Mouse (Mus musculus) megakaryocyte, embryonic 14.5 days (primary cell): ENCODE measurements at regions not wholly inside any gene's neighbourhood (a gene's known extent, or its start where the extent isn't known, plus 50 kb on each side); places are given as distances from the start of the nearest gene placed in this dataset.

Experiments
- H3K27me3 ChIP-seq: replicated peaks from 2 replicates; pipeline ENCODE3; 2012; ENCODE audit warnings: inconsistent platforms
- H3K36me3 ChIP-seq: replicated peaks from 2 replicates; pipeline ENCODE3; 2012; ENCODE audit warnings: low read length, inconsistent platforms, mixed read lengths
- H3K4me1 ChIP-seq: 2 replicates; pipeline ENCODE4 v1.6.1; 2012; ENCODE audit warnings: inconsistent platforms
- H3K4me3 ChIP-seq: replicated peaks from 2 replicates; pipeline ENCODE3; 2012; ENCODE audit warnings: moderate library complexity, mild to moderate bottlenecking, inconsistent platforms
- H3K9me3 ChIP-seq: 2 replicates; pipeline ENCODE4 v1.6.1; 2012; ENCODE audit warnings: inconsistent platforms
- FLI1 ChIP-seq: IDR thresholded peaks from 2 replicates; pipeline ENCODE4 v1.6.1; 2012; ENCODE audit warnings: low read length, inconsistent platforms, mixed read lengths
- GATA1 ChIP-seq: IDR thresholded peaks from 3 replicates; pipeline ENCODE4 v1.6.1; 2012; ENCODE audit warnings: mixed read lengths, low read length, inconsistent platforms, borderline replicate concordance

DNA sequence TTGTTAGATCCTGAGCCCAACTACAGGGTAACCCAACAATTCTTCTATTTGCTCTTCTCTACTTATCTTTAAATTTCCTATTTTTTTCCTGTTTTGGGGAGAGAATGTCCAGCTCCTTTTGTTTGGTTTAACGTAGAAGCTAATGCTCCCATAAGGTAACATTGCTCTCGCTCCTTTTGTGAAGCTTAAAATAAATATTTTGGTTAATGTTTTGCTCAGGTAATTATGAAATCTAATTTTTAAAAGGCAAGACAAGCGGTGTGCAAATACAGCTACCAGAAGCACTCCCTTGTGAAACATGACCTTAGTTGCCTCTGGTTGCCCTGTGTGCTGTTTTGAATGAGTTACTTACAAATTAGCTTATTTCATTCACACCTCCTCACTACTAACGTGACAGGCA lies 169.0 kb upstream of the Zic4 start:
- no peak overlapping the region for H3K4me3 ChIP-seq
- H3K4me1 ChIP-seq, result no peaks in the 10 kb centered on the region
- H3K36me3 ChIP-seq, result no peaks in the 10 kb centered on the region
- H3K27me3 ChIP-seq, result no peaks in the 10 kb centered on the region
- 0 out of 2 replicates have a peak, but pooled peaks cover 2% of the 10 kb centered on the region for H3K9me3 ChIP-seq
- TF ChIP-seq FLI1 (no peak), GATA1 (no peak)

DNA sequence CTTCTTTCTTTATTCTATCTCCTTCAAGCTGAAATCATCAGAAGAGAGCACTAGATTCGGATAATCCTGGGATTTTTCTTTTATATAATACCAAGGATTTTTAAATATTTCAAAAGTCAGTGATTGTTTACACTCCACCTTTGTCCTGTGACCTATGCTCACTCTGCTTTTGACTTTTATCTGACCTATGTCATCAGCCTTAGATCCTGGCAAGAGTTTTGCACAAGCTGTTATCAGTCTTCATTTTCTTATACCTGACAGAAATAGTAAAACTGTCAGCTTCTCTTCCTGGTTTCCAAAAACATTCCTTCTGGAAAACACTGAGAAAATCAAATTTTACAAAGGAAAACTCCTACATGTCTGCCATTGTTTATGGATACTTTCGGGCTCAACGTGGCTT lies 168.3 kb upstream of the Zic4 start:
- no peaks in the 10 kb centered on the region for H3K27me3 ChIP-seq
- H3K4me3 ChIP-seq, result no peak overlapping the region
- 0 out of 2 replicates have a peak, but pooled peaks cover 2% of the 10 kb centered on the region for H3K9me3 ChIP-seq
- TF ChIP-seq FLI1 (no peak), GATA1 (no peak)
- no peaks in the 10 kb centered on the region for H3K36me3 ChIP-seq
- H3K4me1 ChIP-seq, result no peaks in the 10 kb centered on the region

DNA sequence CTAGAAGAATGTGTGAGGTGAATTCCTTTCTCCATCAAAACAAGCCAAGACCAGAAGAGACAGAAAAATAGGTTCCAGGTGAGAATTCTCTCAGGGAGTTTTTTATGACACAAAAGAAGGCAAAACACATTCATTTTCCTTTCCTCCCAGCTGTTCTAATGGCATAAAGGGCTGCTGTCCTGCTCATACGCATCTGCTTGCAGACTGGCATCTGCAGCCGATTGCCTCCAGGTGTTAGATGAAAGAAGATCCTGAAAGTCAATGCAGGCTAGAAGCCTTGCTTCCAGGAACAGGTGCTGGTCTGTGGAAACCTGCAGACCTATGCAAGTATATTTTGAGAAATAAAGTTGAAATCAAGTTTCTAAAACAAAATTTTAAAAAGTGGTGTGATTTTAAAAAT lies 154.9 kb upstream of the Zic4 start:
- Histone ChIP-seq H3K9me3 (peaks cover 5% of the 10 kb centered on the region), H3K4me1 (no peaks in the 10 kb centered on the region), H3K4me3 (no peak overlapping the region), H3K36me3 (no peaks in the 10 kb centered on the region), H3K27me3 (no peaks in the 10 kb centered on the region)
- TF ChIP-seq FLI1, result no peak
- no peak for TF ChIP-seq GATA1

DNA sequence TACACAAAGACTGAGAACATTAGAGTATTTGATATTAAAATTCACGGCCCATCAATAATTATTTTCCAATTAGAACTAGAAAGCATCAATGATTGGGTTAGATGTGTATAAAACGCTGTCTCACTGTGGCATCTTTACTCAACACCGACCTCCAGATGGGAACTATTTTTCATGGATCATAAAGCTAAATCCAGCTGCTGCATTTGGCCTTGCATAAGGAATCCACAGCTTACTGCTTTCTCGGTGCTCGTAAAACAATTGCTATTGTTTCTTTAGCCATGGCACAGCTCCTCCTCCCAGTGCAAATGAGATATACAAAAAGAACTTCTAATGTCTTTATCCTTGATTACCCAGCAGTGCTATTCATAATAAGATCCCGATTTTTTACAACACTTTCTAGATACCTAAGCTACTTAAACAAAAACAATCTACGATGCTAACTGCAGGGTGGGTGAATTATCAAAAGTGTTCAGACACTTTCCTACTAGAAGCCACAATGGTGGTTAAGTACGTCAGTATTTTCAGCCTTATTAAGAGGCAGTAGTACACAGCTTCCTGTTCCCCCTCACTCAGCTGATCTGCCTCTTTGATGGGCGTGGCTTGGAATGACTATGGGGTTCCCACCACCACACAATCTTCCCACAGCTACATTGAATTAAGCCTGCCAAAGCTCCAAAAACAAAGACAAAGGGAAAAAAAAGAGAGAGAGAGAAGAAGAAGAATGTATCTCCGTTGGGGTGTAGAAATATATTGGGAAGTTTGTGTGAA lies 134.4 kb upstream of the Zic4 start:
- H3K4me1 ChIP-seq, result no peaks in the 10 kb centered on the region
- H3K27me3 ChIP-seq, result no peaks in the 10 kb centered on the region
- no peak for TF ChIP-seq GATA1
- TF ChIP-seq FLI1, result no peak
- no peaks in the 10 kb centered on the region for H3K36me3 ChIP-seq
- no peak overlapping the region for H3K4me3 ChIP-seq
- H3K9me3 ChIP-seq, result peaks cover 8% of the 10 kb centered on the region

DNA sequence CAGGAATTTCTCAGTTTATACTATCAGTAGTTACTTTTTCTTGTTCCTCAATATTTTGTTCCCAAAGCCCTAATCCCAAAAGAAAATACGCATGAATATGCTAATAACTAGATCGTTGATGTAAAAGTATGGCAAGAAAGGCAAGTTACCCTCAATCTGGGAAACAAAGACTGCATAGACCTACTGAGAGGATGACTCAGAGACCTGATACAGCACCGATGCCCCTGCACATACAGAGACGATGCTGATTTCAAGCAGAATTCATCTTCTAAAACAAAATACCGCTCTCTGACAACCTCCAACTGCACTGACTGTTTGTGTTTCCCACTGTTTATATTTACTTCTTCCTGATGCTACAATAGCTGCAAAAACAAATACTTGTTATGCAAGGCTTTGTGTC lies 133.7 kb upstream of the Zic4 start:
- no peaks in the 10 kb centered on the region for H3K4me1 ChIP-seq
- H3K36me3 ChIP-seq, result no peaks in the 10 kb centered on the region
- peaks cover 8% of the 10 kb centered on the region for H3K9me3 ChIP-seq
- no peak overlapping the region for H3K4me3 ChIP-seq
- TF ChIP-seq GATA1, result no peak
- no peak for TF ChIP-seq FLI1
- no peaks in the 10 kb centered on the region for H3K27me3 ChIP-seq

DNA sequence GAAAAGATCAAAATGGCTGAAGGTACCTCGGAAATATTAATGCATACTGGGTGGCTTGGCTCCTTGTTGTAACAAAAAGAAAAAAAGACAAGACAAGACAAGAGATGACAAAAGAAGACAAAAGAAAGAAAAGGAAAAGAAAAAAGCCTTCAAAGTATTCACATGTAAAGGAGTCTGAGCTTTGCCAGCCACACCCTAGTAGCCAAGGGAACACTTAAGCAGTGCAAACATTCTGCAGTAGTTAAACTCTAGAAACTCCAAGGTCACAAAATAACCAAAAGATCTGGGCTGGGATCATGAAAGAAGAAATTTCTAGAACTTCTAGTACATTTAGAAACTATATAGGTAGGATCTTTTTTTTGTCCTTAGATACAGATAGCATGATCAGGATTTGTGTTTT lies 108.3 kb upstream of the Zic4 start:
- H3K4me3 ChIP-seq, result no peak overlapping the region
- no peak for TF ChIP-seq GATA1
- no peak for TF ChIP-seq FLI1
- H3K27me3 ChIP-seq, result no peaks in the 10 kb centered on the region
- H3K4me1 ChIP-seq, result no peaks in the 10 kb centered on the region
- no peaks in the 10 kb centered on the region for H3K36me3 ChIP-seq
- H3K9me3 ChIP-seq, result no peaks in the 10 kb centered on the region

DNA sequence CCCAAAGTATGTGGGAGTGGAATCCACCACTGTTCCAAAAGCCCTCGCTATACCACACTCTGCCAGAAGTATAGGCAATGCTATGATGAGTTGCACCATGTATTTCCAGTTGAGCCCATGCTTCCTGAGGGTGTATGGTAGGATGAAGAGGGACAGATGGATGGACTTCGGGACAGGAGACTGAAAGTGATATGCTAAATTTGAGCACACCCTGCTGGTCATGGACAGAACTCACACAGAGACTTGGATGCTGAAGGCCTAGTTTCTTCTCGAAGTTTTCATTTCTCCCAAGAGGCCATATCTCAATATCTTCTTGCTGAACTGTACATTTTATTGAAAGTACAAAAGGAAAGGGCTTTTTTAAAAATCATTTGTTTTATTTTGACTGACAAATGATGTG lies 70.9 kb upstream of the Zic4 start:
- H3K27me3 ChIP-seq, result no peaks in the 10 kb centered on the region
- no peaks in the 10 kb centered on the region for H3K36me3 ChIP-seq
- no peaks in the 10 kb centered on the region for H3K4me1 ChIP-seq
- peaks cover 8% of the 10 kb centered on the region for H3K9me3 ChIP-seq
- H3K4me3 ChIP-seq, result no peak overlapping the region
- TF ChIP-seq FLI1 (no peak), GATA1 (no peak)
